Mouse (Mus musculus): ENCODE data around the gene Mgea5.

Gene Mgea5

DNA sequence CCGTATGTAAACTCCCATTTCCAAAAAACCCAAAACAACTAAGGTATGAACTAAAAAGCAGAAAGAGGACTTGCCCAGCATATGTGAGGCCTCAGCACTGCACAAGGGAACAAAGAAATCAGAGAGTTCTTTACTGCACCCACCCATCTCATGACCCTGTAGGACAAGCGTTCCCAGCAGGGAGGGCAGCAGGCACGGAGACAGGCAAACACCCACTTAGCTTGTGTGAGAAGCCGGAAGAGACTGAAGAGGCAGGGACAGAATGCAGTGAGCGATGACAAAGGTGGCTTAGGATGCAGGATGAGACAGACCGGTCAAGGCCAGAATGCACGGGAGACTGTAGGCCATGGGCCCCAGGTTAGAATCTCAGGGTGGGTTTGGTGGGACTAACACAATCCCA lies 52.0 kb downstream of the Mgea5 start:
- DNase-seq (ENCODE audit: low spot score in 2 of 2), result no peak

- no peak for DNase-seq (ENCODE audit: low spot score in 2 of 2)
Observed at GRCm38 (mm10) chr19:45730042-45730441, 53.6 kb downstream of the Mgea5 start.

DNA sequence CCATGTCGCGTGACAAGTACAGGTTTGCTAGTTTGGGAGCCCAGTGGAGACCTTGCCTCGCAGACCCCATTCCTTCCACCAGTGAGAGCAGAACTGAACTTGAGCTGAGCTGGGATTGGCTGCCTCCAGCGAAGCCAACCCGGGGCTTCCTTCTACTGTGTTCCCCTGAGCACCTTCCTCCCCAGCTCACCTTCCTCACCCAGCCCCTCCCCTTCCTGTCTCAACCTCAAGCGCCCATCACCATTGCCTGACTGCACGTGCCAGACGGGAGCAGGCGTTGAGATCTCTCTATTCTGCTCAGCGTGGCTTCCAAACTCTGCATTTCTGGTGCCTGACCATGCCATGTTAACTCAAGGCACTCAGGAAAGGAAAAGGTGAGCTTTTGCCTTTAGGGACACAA lies 56.4 kb downstream of the Mgea5 start:
- no peak for DNase-seq (ENCODE audit: low spot score in 2 of 2)

DNA sequence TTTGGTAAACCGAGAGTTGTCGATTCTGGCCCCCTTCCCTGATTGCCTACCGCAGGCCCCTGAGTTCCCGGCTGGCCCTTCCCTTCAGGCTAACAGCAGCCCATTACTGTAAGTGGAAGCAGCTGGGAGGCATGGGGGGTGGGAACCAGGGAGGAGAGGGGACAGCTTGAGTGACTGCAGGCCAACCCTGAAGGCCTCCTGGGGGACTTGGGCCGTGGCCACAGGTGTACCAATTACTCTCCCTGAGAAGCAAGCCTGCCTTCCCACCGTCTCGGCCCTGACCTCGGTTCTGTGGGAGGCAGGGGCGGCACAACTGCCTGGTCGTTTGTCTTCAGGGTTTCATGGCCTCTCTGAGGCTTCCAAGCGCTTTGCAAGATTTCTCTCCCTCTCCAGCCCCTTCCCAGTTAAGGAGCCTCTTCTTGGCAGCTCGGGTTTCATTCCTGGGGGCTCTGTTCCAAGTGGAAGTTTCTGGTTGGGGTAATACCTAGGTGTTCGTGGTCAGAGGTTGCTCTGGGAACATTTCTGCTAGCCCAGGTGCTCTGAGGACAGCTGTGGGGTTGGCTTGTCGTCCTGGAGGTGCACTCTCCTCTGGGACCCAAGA lies 57.9 kb downstream of the Mgea5 start:
- no peak for DNase-seq (ENCODE audit: low spot score in 2 of 2)

- DNase-seq (ENCODE audit: low spot score in 2 of 2), result no peak
Observed at GRCm38 (mm10) chr19:45722188-45722587, 61.4 kb downstream of the Mgea5 start.

- DNase-seq (ENCODE audit: low spot score in 2 of 2), result no peak
Observed at GRCm38 (mm10) chr19:45718286-45718685, 65.4 kb downstream of the Mgea5 start.

GRCm38 (mm10) chr19:45717493-45718220 lies 66.0 kb downstream of the Mgea5 start:
- no peak for DNase-seq (ENCODE audit: low spot score in 2 of 2)

DNA sequence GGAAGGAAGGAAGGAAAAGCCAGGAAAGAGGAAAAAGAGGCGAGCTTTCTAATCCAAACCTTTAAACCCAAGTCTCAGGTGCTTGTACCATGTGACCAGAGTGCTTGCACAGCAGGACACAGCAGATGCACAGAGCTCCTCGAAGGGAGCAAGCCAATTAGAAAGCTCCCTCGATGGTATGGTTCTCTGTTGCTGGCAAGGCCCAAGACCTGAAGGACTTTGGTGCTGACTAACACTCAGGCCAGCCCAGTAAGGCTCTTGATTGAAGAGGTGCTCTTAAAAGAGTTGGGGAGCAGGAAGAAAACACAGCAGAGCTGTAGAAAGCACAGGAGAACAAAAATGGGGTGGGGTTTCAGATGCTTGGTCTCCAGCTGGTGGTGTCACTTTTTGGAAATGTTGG lies 74.9 kb downstream of the Mgea5 start:
- DNase-seq (ENCODE audit: low spot score in 2 of 2), result no peak
